Mouse (Mus musculus) CH12.LX (cell line): ENCODE measurements around the gene Trpm3. TPM values are rescaled to one million over a fixed set of nuclear protein-coding genes. Genes with fewer than 3 reads are reported as not detected.

Experiments
- DNase-seq: peaks from one replicate; pipeline ENCODE4 v3.0.0-alpha.2; 2013; ENCODE audit errors: extremely low read depth
- H3K27ac ChIP-seq: 2 replicates; pipeline ENCODE4 v1.5.1; 2012; ENCODE audit warnings: low read depth, mild to moderate bottlenecking, control low read depth, moderate library complexity; ENCODE audit not compliant: insufficient read depth
- H3K27me3 ChIP-seq: replicated peaks from 2 replicates; pipeline ENCODE3; 2012; ENCODE audit warnings: inconsistent platforms
- H3K36me3 ChIP-seq, 2 experiments: replicated peaks in 1 of 2; 2 replicates each; pipeline versions ENCODE3 to v1.6.1; 2012; ENCODE audit warnings: inconsistent platforms in 1 of 2, low read length in 1 of 2, mild to moderate bottlenecking in 1 of 2, mixed read lengths in 1 of 2, moderate library complexity in 1 of 2; ENCODE audit not compliant: control insufficient read depth in 1 of 2, insufficient read depth in 1 of 2
- H3K4me1 ChIP-seq, 2 experiments: 2 replicates each; pipeline ENCODE4 v1.6.1; 2012; ENCODE audit warnings: inconsistent platforms in 1 of 2, moderate library complexity in 1 of 2; ENCODE audit not compliant: insufficient read depth in 2 of 2, control insufficient read depth in 1 of 2
- H3K4me2 ChIP-seq: 2 replicates; pipeline ENCODE4 v1.6.1; 2012; ENCODE audit warnings: low read depth, mild to moderate bottlenecking, control low read depth; ENCODE audit not compliant: poor library complexity, insufficient read depth, severe bottlenecking
- H3K4me3 ChIP-seq, 3 experiments: fragments of 150-350 bp in 1 of 3; sonication (generic) in 1 of 3; replicated peaks in 1 of 3; 2 replicates each; pipeline versions ENCODE3 to v1.5.1; 2011 to 2012; ENCODE audit warnings: low read depth in 2 of 3, low read length in 2 of 3, mild to moderate bottlenecking in 2 of 3, moderate library complexity in 2 of 3, control low read depth in 1 of 3, improper control_type of control experiment in 1 of 3, inconsistent platforms in 1 of 3, mixed read lengths in 1 of 3; ENCODE audit not compliant: poor library complexity in 1 of 3
- H3K79me2 ChIP-seq: replicated peaks from 2 replicates; pipeline ENCODE4 v1.6.1; 2012; ENCODE audit warnings: mild to moderate bottlenecking, moderate library complexity; ENCODE audit not compliant: control insufficient read depth, poor library complexity, insufficient read depth, severe bottlenecking; ENCODE audit errors: extremely low read depth
- H3K9ac ChIP-seq: 2 replicates; pipeline ENCODE4 v1.6.1; 2012; ENCODE audit warnings: low read depth, mild to moderate bottlenecking, control low read depth, moderate library complexity; ENCODE audit not compliant: insufficient read depth
- H3K9me3 ChIP-seq: replicated peaks from 2 replicates; pipeline ENCODE3; 2012; ENCODE audit warnings: low read length, inconsistent platforms, mixed read lengths
- CHD1 ChIP-seq: IDR thresholded peaks from 2 replicates; pipeline ENCODE4 v1.6.1; 2012; ENCODE audit warnings: low read depth, low read length, improper control_type of control experiment, inconsistent platforms
- CTCF ChIP-seq, 2 experiments: IDR thresholded peaks in 1 of 2; conservative IDR thresholded peaks in 1 of 2; 2 replicates each; pipeline ENCODE4 v1.5.1; 2011 to 2012; ENCODE audit warnings: low read depth in 2 of 2, low read length in 2 of 2, improper control_type of control experiment in 1 of 2, inconsistent platforms in 1 of 2, mild to moderate bottlenecking in 1 of 2, moderate library complexity in 1 of 2
- E2F4 ChIP-seq: IDR thresholded peaks from 2 replicates; pipeline ENCODE4 v1.6.1; 2011; ENCODE audit warnings: low read depth, low read length, improper control_type of control experiment; ENCODE audit not compliant: insufficient replicate concordance
- ELF1 ChIP-seq: IDR thresholded peaks from 2 replicates; pipeline ENCODE4 v1.6.1; 2014; ENCODE audit warnings: low read depth, mild to moderate bottlenecking, inconsistent platforms, low read length, improper control_type of control experiment
- EP300 ChIP-seq: IDR thresholded peaks from 2 replicates; pipeline ENCODE4 v1.6.1; 2011; ENCODE audit warnings: low read length, improper control_type of control experiment
- GABPA ChIP-seq: IDR thresholded peaks from 2 replicates; pipeline ENCODE4 v1.6.1; 2012; ENCODE audit warnings: low read depth, low read length, improper control_type of control experiment, inconsistent platforms; ENCODE audit not compliant: insufficient replicate concordance
- HCFC1 ChIP-seq: IDR thresholded peaks from 2 replicates; pipeline ENCODE4 v1.6.1; 2012; ENCODE audit warnings: low read depth, mild to moderate bottlenecking, inconsistent platforms, low read length, improper control_type of control experiment
- JUN ChIP-seq: IDR thresholded peaks from 2 replicates; pipeline ENCODE4 v1.6.1; 2011; ENCODE audit warnings: low read depth, mild to moderate bottlenecking, low read length, improper control_type of control experiment, moderate library complexity; ENCODE audit not compliant: insufficient read depth
- KAT2A ChIP-seq: IDR thresholded peaks from 2 replicates; pipeline ENCODE4 v1.6.1; 2012; ENCODE audit warnings: low read length, improper control_type of control experiment, inconsistent platforms; ENCODE audit not compliant: insufficient replicate concordance
- MAFK ChIP-seq: IDR thresholded peaks from 2 replicates; pipeline ENCODE4 v1.6.1; 2011; ENCODE audit warnings: low read length, improper control_type of control experiment; ENCODE audit not compliant: insufficient replicate concordance
- MEF2A ChIP-seq: IDR thresholded peaks from 2 replicates; pipeline ENCODE4 v1.6.1; 2014; ENCODE audit warnings: low read depth, mild to moderate bottlenecking, inconsistent platforms, low read length, improper control_type of control experiment, borderline replicate concordance
- MXI1 ChIP-seq: IDR thresholded peaks from 2 replicates; pipeline ENCODE4 v1.6.1; 2011; ENCODE audit warnings: mild to moderate bottlenecking, low read depth, low read length, improper control_type of control experiment
- MYC ChIP-seq: IDR thresholded peaks from 2 replicates; pipeline ENCODE4 v1.6.1; 2011; ENCODE audit warnings: low read depth, mild to moderate bottlenecking, improper control_type of control experiment, low read length
- NELFE ChIP-seq: IDR thresholded peaks from 2 replicates; pipeline ENCODE4 v1.6.1; 2011; ENCODE audit warnings: low read depth, low read length, improper control_type of control experiment
- PAX5 ChIP-seq: IDR thresholded peaks from 2 replicates; pipeline ENCODE4 v1.6.1; 2012; ENCODE audit warnings: low read length, inconsistent platforms, mixed read lengths
- RAD21 ChIP-seq: IDR thresholded peaks from 2 replicates; pipeline ENCODE4 v1.6.1; 2011; ENCODE audit warnings: low read depth, mild to moderate bottlenecking, low read length, improper control_type of control experiment, moderate library complexity
- RCOR1 ChIP-seq: conservative IDR thresholded peaks from 2 replicates; pipeline ENCODE4 v1.6.1; 2012; ENCODE audit warnings: low read depth, mild to moderate bottlenecking, inconsistent platforms, low read length, improper control_type of control experiment
- SIN3A ChIP-seq: IDR thresholded peaks from 2 replicates; pipeline ENCODE4 v1.6.1; 2012; ENCODE audit warnings: low read length, improper control_type of control experiment, inconsistent platforms
- TBP ChIP-seq: conservative IDR thresholded peaks from 2 replicates; pipeline ENCODE4 v1.6.1; 2011; ENCODE audit warnings: low read depth, low read length, improper control_type of control experiment
- TCF12 ChIP-seq: IDR thresholded peaks from 2 replicates; pipeline ENCODE4 v1.6.1; 2014; ENCODE audit warnings: low read depth, mild to moderate bottlenecking, inconsistent platforms, low read length, improper control_type of control experiment
- UBTF ChIP-seq: IDR thresholded peaks from 2 replicates; pipeline ENCODE4 v1.6.1; 2012; ENCODE audit warnings: low read depth, mild to moderate bottlenecking, inconsistent platforms, low read length, improper control_type of control experiment, moderate library complexity
- USF1 ChIP-seq: IDR thresholded peaks from 2 replicates; pipeline ENCODE4 v1.6.1; 2014; ENCODE audit warnings: low read depth, mild to moderate bottlenecking, inconsistent platforms, low read length, improper control_type of control experiment
- ZMIZ1 ChIP-seq: IDR thresholded peaks from 2 replicates; pipeline ENCODE4 v1.6.1; 2012; ENCODE audit warnings: low read depth, mild to moderate bottlenecking, inconsistent platforms, low read length, improper control_type of control experiment
- dilution Hi-C: fragments of 300-500 bp; cut with MboI; formaldehyde crosslinking; loops from 2 replicates; pipeline ENCODE4 v1.14.3; 2020; ENCODE audit warnings: low sequenced_read_pairs; ENCODE audit not compliant: extremely low pct_unique_long_range_greater_than_20kb, extremely low pct_ligation_motif_present
- in situ Hi-C: fragments of 300-500 bp; cut with MboI; formaldehyde crosslinking; loops from 3 replicates; pipeline ENCODE4 v1.14.3; 2019; ENCODE audit warnings: low sequenced_read_pairs, low pct_ligation_motif_present, low pct_unique_long_range_greater_than_20kb, mixed read lengths
- polyA plus RNA-seq: library from polyadenylated mRNA; unstranded; fragments of >175 nt; gene quantifications from 2 replicates; pipeline ENCODE4 v1.2.1, GENCODE M21; 2012; ENCODE audit warnings: low read depth; ENCODE audit not compliant: insufficient read length
- total RNA-seq, 2 experiments: library from RNA; depleted of rRNA; stranded (reverse); fragments of 300-350 nt in 1 of 2; fragments of >200 nt in 1 of 2; gene quantifications; 2 replicates each; pipeline ENCODE4 v1.2.3; 2012 to 2014

The Trpm3 gene
- total and polyA plus RNA-seq, 3 experiments: 0.01 TPM; not detected in 2

- Histone ChIP-seq H3K9me3 (no peaks in the 10 kb centered on the region), H3K4me3 (no peak overlapping the region), H3K27ac (no peak overlapping the region), H3K9ac (no peak overlapping the region), H3K36me3 (no peaks in the 10 kb centered on the region), H3K79me2 (no peaks in the 10 kb centered on the region), H3K4me1 (peaks cover 0 to 4% of the 10 kb centered on the region in 2 experiments; a peak in 1 of 4 replicates), H3K27me3 (no peaks in the 10 kb centered on the region), H3K4me2 (no peak overlapping the region)
- dilution Hi-C loops: no loop called here
- in situ Hi-C loops: loop anchor here (25.0 kb wide), 1 partner anchor 305 kb away; no protein-coding TSS in a partner anchor
- DNase-seq: peak; percentile 8
- TF ChIP-seq ELF1 (no peak), TCF12 (no peak)
Measured at GRCm38 (mm10) chr19:22642124-22642523, 503.3 kb downstream of the Trpm3 start.

DNA sequence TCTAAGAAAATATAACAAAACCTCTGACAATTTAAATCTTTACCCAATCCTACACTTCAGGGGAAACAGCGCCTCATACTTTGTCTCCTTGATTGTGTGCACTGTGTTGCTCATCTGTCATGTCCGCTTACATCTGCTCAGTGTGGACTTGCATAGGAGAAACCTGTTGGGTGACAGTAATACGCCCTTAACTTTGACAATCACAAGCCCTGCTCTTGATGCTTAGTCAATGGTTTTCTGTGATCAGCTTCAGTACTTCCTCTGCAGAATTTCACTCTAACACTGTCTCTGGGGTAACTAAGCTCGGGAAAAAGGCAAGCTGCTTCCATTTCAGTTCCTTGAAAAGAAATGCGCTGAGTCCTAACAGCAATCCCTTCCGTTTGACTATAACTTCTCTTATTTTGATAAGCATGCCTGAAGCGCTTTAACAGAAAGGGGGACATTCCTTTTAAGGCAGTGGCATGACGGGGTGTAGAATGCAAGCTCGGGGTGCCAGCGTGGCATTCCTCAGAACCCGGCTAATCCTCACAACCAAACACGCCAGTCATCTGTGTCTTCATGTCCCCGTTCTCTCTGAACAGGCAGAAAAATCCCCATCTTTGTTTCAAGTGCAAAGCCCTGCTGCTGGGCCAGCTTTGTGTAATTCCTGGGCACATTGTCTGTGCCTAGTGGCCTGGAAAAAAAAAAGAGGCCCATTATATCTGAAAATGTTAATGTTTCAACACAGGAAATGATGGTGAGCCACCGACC is 517.8 kb downstream of the Trpm3 start:
- Histone ChIP-seq H3K9me3 (no peaks in the 10 kb centered on the region), H3K4me2 (no peak overlapping the region), H3K4me1 (peaks cover 0 to 6% of the 10 kb centered on the region in 2 experiments; a peak in 1 of 4 replicates), H3K27ac (no peak overlapping the region), H3K9ac (no peak overlapping the region), H3K27me3 (no peaks in the 10 kb centered on the region), H3K36me3 (no peaks in the 10 kb centered on the region), H3K4me3 (no peak overlapping the region), H3K79me2 (no peaks in the 10 kb centered on the region)
- TF ChIP-seq SIN3A (no peak), PAX5 (no peak), UBTF (no peak), MEF2A (no peak)
- no peak for DNase-seq
- dilution Hi-C loops: no loop called here
- in situ Hi-C loops: no loop called here

- dilution Hi-C loops: no loop called here
- Histone ChIP-seq H3K9ac (no peak overlapping the region), H3K9me3 (no peaks in the 10 kb centered on the region), H3K27ac (no peak overlapping the region), H3K27me3 (no peaks in the 10 kb centered on the region)
- TF ChIP-seq RCOR1 (no peak), CHD1 (no peak), E2F4 (no peak), NELFE (no peak), TBP (no peak), JUN (no peak), KAT2A (no peak), TCF12 (no peak), MYC (no peak), SIN3A (no peak), MAFK (no peak), MEF2A (no peak), USF1 (no peak), EP300 (no peak), RAD21 (no peak), HCFC1 (no peak), GABPA (no peak), MXI1 (no peak), ZMIZ1 (no peak), CTCF (conservative IDR thresholded peaks at IDR 0.05 in 1 of 2, IDR thresholded peaks at IDR 0.05 in 1 of 2; ENCODE audit: low read depth in 2 of 2, low read length in 2 of 2) (no peak)
- TF ChIP-seq, all 38 proteins: peak for 0
- Histone ChIP-seq H3K4me3 (no peak overlapping the region), H3K4me2 (no peak overlapping the region), H3K79me2 (no peaks in the 10 kb centered on the region), H3K4me1 (peaks cover 0 to 6% of the 10 kb centered on the region in 2 experiments; a peak in 1 of 4 replicates), H3K36me3 (no peaks in the 10 kb centered on the region)
- no peak for DNase-seq
- in situ Hi-C loops: no loop called here
Measured at GRCm38 (mm10) chr19:22657251-22657650, 518.4 kb downstream of the Trpm3 start.
